In genomic region chr8:109666616-109667015, GRCm38 (mm10) we compare ENCODE assay signal across 16 mouse cellular contexts. TPM values are rescaled to one million over a fixed set of nuclear protein-coding genes. Genes with fewer than 3 reads are reported as not detected.
A peak's percentile ranks its signal among the peaks of the same experiment; 100 is the strongest.
DNase-seq lines count a peak whose midpoint lies in the region.
"Had no signal": no experiment of that assay in that cellular context is flagged by ENCODE, and none has a peak within 500 bp of the region (broad histone marks: within the 10 kb centered on the region; RNA-seq: fewer than 3 reads in every experiment).

No protein-coding gene starts in this region.

- peak; percentile 44 for DNase-seq in layer of hippocampus, adult 11-12 months (ENCODE audit: low spot score)
- DNase-seq in layer of hippocampus, adult 9-11 months: no peak
- peak; percentile 38 to 45 for DNase-seq in layer of hippocampus, postnatal 10 days (ENCODE audit: low spot score in 2 of 2)
- peak; percentile 26 to 33 for DNase-seq in layer of hippocampus, postnatal 25 days (ENCODE audit: extremely low spot score in 1 of 2, low spot score in 1 of 2)
- no peak for DNase-seq in yolk sac, embryonic 10.5 days (ENCODE audit: low spot score)
- DNase-seq in lung, postnatal 25 days (ENCODE audit: low spot score): no peak
- DNase-seq: adrenal gland, adult 2 months; adrenal gland, postnatal 10 days; adrenal gland, postnatal 25 days; cerebellum, adult 11 months; cerebellum, adult 18-20 months; cerebellum, adult 8-10 months; cerebellum, adult 9-11 months; cerebellum, postnatal 14 days; cerebellum, postnatal 36 days; embryo, embryonic 11 days had no signal

RNA-seq across cellular contexts. Expression of gene Ist1, which starts 26.4 kb away (rescaled TPM):
- 100 to 1,000 TPM in 1 of 2 experiments, 10 to 100 TPM in 1; 95.8 to 103 TPM for total RNA-seq in layer of hippocampus, postnatal 10 days (2021)
- 10 to 100 TPM; 84.7 to 86.4 TPM for total RNA-seq in layer of hippocampus, postnatal 25 days (2021)

RNA-seq across cellular contexts. Expression of gene Zfp821, which starts 38.7 kb away (rescaled TPM):
- 10 to 100 TPM; 63.7 to 65.0 TPM for total RNA-seq in layer of hippocampus, postnatal 10 days (2021)
- 10 to 100 TPM; 45.3 to 47.3 TPM for total RNA-seq in layer of hippocampus, postnatal 25 days (2021)

RNA-seq across cellular contexts. Expression of gene Pkd1l3, which starts 52.3 kb away (rescaled TPM):
- 1 to 10 TPM; 1.4 to 2.3 TPM for total RNA-seq in layer of hippocampus, postnatal 10 days (2021)
- 1 to 10 TPM; 1.9 to 2.3 TPM for total RNA-seq in layer of hippocampus, postnatal 25 days (2021)

RNA-seq across cellular contexts. Expression of gene Dhodh, which starts 58.1 kb away (rescaled TPM):
- 10 to 100 TPM; 20.9 to 25.9 TPM for total RNA-seq in layer of hippocampus, postnatal 10 days (2021)
- total RNA-seq in layer of hippocampus, postnatal 25 days (2021): 10 to 100 TPM; 22.5 to 25.1 TPM

Comparison
In these comparisons a context has a peak if more than half of its experiments do, and no peak if none do; other contexts are left out.
1. DNase-seq: peak in layer of hippocampus, adult 11-12 months (single experiment), layer of hippocampus, postnatal 10 days (2 of 2) and layer of hippocampus, postnatal 25 days (2 of 2); none in layer of hippocampus, adult 9-11 months (single experiment), yolk sac, embryonic 10.5 days (single experiment) and lung, postnatal 25 days (single experiment).